Mouse (Mus musculus) ES-Bruce4 (cell line): ENCODE results near the gene Ptgfrn.

ENCODE experiments used
- CTCF ChIP-seq: IDR thresholded peaks from one replicate; pipeline ENCODE4 v1.8.1; 2011; ENCODE audit warnings: low read depth, low read length
- POLR2A ChIP-seq: IDR thresholded peaks from one replicate; pipeline ENCODE4 v1.8.1; 2011; ENCODE audit warnings: low read length; ENCODE audit not compliant: insufficient read depth

- TF ChIP-seq CTCF (no peak), POLR2A (no peak)
Measured at GRCm38 (mm10) chr3:101116431-101117385, 6.6 kb upstream of the Ptgfrn start.
